Mouse (Mus musculus): ENCODE results near the gene As3mt.

DNA sequence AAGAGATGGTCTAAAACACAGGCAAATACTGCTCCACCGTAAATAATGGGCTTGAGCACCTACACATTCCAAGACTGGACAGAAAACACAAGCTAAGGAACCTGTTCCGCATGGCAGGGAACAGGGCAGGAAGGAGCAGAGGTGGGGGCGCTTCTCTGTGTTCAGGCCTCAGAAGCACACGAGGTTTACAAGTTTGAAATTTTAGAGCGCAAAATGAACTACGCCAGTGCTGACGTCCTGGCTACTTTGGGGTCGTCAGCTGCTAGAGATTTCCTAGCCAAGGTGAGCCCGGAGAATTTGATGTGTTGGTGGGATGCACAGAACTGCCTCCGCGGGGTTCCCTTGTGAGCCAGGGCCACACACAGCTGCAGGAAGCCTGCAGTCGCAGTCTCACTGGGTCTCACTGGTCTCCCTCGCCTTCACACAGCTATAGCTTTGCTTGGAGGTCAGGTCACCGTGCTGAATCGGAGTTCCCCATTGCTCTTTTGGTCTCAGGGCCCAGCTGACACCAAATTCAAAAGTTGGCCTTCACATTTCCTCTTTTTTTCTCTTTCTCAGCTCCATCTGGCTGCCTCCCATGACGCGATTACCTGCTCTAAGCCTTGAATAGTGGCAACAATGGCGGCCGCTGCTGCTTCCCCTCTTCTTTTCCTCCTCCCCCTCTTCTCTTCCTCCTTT is 9.3 kb upstream of the As3mt start:
- TF ChIP-seq USF1 (IDR thresholded peaks at IDR 0.05; ENCODE audit: low read depth, low read length), result no peak
- no peak for TF ChIP-seq CTCF (conservative IDR thresholded peaks at IDR 0.05 in 1 of 2, IDR thresholded peaks at IDR 0.05 in 1 of 2; ENCODE audit: low read depth in 2 of 2, low read length in 2 of 2)
- no peak for TF ChIP-seq JUND (conservative IDR thresholded peaks at IDR 0.05; ENCODE audit: low read depth, low read length)
- no peak for TF ChIP-seq RCOR1 (conservative IDR thresholded peaks at IDR 0.05; ENCODE audit: low read depth, low read length)
- 0 out of 2 replicates have a peak, but pooled peaks have one; percentile 15 for TF ChIP-seq KAT2A (IDR thresholded peaks at IDR 0.05; ENCODE audit: insufficient replicate concordance, low read length)
- TF ChIP-seq POLR2A (IDR thresholded peaks at IDR 0.05; ENCODE audit: low read depth, low read length), result peak; percentile 67
